Mouse (Mus musculus): Measurements from ENCODE around the gene Igll1. TPM values are rescaled to one million over a fixed set of nuclear protein-coding genes. Genes with fewer than 3 reads are reported as not detected.
"Not testable (repeated sequence)": the region's sequence is repeated elsewhere in the genome, so short reads cannot be mapped to it uniquely, and the experiment has no call there.

Gene Igll1
- total RNA-seq (2021), result not detected

- no peak for DNase-seq (ENCODE audit: extremely low spot score in 1 of 2, low spot score in 1 of 2)
Measured at GRCm38 (mm10) chr16:16863978-16864377, at the start of gene Igll1. Gene Igll1 (minus strand): TSS chr16:16863985.

DNA sequence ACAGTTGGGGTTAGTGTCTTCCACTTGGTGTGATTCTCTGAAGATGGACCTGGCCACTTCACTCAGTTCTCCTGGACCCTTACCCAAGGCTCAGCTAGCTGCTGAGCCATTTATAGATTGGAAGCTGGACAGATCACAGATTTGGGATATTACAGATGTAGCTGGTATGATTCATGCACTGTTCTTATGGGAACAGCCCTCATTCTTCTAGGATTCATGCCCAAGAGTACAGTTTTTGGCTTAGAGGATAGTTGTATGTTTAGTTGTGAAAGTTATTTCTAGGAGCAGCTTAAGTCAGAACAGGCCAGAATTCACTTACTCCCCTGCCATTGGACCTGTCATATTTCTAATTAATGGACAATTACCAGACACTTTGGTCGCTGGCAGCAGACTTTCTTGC lies 49.7 kb upstream of the Igll1 start:
- DNase-seq (ENCODE audit: extremely low spot score in 1 of 2, low spot score in 1 of 2), result no peak

GRCm38 (mm10) chr16:16911641-16912597 lies 48.1 kb upstream of the Igll1 start:
- peak; percentile 66 to 73 for DNase-seq (ENCODE audit: extremely low spot score in 1 of 2, low spot score in 1 of 2)

GRCm38 (mm10) chr16:16907799-16908198 lies 44.0 kb upstream of the Igll1 start:
- no peak for DNase-seq (ENCODE audit: extremely low spot score in 1 of 2, low spot score in 1 of 2)

GRCm38 (mm10) chr16:16903188-16903587 lies 39.4 kb upstream of the Igll1 start:
- no peak for DNase-seq (ENCODE audit: extremely low spot score in 1 of 2, low spot score in 1 of 2)

- DNase-seq (ENCODE audit: extremely low spot score in 1 of 2, low spot score in 1 of 2), result no peak
Measured at GRCm38 (mm10) chr16:16902329-16902728, 38.5 kb upstream of the Igll1 start.

DNA sequence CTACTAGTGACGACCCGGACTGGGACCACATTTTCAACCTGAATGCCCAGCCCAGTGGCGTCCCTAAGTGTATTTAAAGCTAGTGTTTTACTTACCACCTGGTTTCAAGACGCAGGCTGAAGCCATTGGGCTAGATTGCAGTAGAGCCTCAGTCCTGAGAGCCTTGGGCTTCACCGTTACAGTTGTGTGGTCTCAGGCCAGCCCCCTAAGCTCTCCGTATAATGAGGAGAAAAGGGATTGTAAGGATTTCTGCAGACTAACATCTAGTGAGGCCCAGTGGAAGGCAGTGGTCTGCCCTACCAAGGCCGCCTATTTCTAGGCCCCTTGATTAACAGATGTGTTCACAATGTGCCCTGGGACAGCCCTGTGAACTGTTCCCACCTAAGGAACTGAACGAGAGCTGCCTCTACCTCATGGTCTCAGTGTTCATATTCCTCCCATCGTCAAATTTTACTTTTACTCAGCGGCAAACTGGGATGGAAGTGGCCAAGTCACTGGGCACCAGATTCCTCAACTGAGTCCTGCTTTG lies 33.3 kb upstream of the Igll1 start:
- DNase-seq (ENCODE audit: extremely low spot score in 1 of 2, low spot score in 1 of 2), result no peak

DNA sequence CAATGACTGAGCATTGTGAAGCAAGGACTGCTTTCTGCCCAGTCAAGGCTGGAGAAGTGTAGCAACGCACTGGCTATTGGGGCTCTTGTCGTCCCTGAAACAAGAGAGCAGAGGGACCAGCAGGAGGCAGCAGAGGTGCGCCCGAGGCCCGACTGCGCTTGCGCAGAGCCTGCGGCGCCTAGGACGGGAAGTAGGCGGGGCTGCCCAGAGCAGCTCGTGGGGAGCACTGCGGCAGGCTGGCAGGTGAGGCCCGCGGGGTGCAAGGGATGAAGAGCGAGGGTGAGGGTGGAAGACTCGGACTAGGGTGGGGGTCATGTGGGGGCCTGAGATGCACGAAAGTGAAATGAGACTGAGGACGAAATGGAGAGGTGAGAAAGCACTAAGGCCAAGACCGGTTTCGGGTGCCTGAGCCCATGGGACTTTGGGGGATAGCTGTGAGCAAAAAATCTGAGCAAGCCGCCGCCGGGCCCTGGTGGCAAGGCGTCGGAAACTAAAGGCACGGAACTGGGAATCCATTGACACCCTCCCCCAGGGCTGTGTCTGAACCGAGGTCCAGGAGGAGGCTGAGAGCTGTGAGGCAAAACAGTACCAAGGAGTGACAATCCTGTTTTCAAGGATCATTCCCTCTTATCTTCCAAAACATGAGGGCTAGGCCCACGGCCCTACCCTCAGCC lies 32.7 kb upstream of the Igll1 start, which contains the start of gene Ppm1f:
Gene Ppm1f (plus strand): TSS at position 88 of the 674 bp plus-strand sequence.
- DNase-seq (ENCODE audit: extremely low spot score in 1 of 2, low spot score in 1 of 2), result peak; percentile 96 to 98

DNA sequence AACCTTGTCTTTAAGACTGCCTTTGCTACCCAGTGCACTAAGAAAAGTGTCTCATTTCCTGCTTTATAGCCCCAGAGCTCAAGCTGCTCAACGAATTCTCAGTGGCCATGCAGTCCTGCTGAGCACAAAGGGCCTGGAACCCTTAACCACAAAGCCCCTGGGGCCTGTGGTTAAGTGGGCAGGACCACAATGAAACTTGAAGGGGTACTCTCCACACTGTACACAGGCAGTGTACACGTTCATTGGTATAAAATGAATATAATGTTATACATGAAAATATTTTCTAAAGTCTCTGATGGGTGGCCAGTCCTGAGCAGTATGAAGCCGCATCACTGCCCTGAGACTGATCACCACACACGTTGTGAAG lies 32.2 kb upstream of the Igll1 start:
- DNase-seq (ENCODE audit: extremely low spot score in 1 of 2, low spot score in 1 of 2), result no peak

- DNase-seq (ENCODE audit: extremely low spot score in 1 of 2, low spot score in 1 of 2), result no peak
Measured at GRCm38 (mm10) chr16:16892366-16892765, 28.6 kb upstream of the Igll1 start.

GRCm38 (mm10) chr16:16888341-16888740 lies 24.6 kb upstream of the Igll1 start:
- DNase-seq (ENCODE audit: extremely low spot score in 1 of 2, low spot score in 1 of 2), result no peak

DNA sequence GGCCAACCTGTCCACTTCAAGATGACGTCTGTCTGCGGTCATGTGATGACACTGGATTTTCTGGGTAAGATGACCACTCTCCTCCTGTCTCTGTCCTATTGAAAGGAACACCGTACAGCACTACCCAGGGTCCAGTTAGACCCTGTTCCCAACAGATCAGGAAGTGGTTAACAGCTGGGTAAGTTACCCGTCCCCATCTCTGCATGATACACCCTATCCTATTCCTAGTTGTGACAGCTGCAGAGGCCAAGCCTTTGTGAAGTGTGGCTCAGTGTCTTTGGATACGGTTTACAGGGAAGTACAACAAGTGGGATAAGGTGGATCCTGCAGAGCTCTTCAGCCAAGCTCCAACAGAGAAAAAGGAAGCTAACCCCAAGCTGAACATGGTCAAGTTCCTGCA lies 15.2 kb upstream of the Igll1 start:
- no peak for DNase-seq (ENCODE audit: extremely low spot score in 1 of 2, low spot score in 1 of 2)

- peak; percentile 79 to 81 for DNase-seq (ENCODE audit: extremely low spot score in 1 of 2, low spot score in 1 of 2)
Measured at GRCm38 (mm10) chr16:16870617-16871331, 7.0 kb upstream of the Igll1 start, which contains the start of the genes Top3b and Vpreb1. Gene Top3b (plus strand): TSS chr16:16870736. Gene Vpreb1 (minus strand): TSS chr16:16870843.

DNA sequence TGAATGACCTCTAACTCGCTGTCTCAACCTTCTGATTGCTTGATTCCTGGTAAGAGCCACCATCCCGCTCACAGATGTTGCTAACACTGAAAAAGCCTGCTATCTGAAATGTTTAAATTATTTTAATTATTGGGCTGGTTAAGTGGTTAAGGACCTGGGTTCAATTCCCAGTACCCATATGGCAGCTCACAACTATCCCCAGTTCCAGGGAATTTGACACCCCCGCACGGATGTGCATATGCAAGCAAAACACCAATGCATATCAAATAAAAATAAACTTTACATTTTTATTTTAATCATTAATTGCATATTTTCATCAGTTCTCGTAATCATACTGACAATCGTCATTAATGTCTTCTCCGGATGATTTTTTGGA lies 6.4 kb upstream of the Igll1 start:
- DNase-seq (ENCODE audit: extremely low spot score in 1 of 2, low spot score in 1 of 2), result no peak

GRCm38 (mm10) chr16:16865696-16866561 lies 2.1 kb upstream of the Igll1 start:
- DNase-seq (ENCODE audit: extremely low spot score in 1 of 2, low spot score in 1 of 2), result no peak

GRCm38 (mm10) chr16:16865217-16865616 lies 1.4 kb upstream of the Igll1 start:
- no peak for DNase-seq (ENCODE audit: extremely low spot score in 1 of 2, low spot score in 1 of 2)

DNA sequence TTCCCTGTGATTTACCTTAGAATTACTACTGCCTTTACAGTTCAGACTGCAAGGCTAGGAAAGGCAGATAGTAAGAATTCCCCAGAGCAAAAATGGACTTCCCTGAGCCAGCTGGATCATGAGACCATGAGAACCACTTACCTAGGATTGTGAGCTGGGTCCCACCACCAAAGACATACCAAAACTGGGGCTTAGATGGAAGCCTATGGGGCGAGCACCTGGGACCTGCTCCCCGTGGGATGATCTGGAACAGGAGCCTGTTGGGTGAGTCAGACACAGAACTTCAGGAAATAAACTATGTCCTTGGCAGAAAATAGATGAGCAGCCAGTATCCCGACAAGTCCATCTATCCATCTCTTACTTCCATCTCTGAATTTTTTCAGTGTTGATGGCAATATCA lies 1.5 kb downstream of the Igll1 start:
- no peak for DNase-seq (ENCODE audit: extremely low spot score in 1 of 2, low spot score in 1 of 2)

- DNase-seq (ENCODE audit: extremely low spot score in 1 of 2, low spot score in 1 of 2), result no peak
Measured at GRCm38 (mm10) chr16:16856731-16857476, 6.9 kb downstream of the Igll1 start.

- not testable (repeated sequence) for DNase-seq (ENCODE audit: extremely low spot score in 1 of 2, low spot score in 1 of 2)
Measured at GRCm38 (mm10) chr16:16856054-16856453, 7.7 kb downstream of the Igll1 start.

Measured in layer of hippocampus, postnatal 25 days (tissue).